ENCODE assay signal across 21 mouse cellular contexts in the genomic region with DNA sequence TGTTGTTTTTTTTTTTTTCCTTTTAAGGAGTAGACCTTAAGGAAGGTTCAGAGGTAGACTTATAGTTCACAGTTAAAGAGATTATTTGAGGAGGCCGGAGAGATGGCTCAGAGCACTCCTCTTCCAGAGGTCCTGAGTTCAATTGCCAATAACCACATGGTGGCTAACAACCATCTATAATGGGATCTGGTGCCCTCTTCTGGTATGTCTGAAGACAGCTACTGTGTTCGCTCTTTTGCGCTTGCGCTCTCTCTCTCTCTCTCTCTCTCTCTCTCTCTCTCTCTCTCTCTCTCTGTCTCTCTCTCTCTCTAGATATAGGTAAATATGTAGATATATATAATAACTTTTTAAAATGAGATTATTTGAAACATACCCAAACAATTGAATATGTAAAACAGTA. TPM values are rescaled to one million over a fixed set of nuclear protein-coding genes. Genes with fewer than 3 reads are reported as not detected.
A peak's percentile ranks its signal among the peaks of the same experiment; 100 is the strongest.
DNase-seq lines count a peak whose midpoint lies in the region; ATAC-seq and TF ChIP-seq lines count a peak whose summit lies in the region.
"Had no signal": no experiment of that assay in that cellular context is flagged by ENCODE, and none has a peak within 500 bp of the region (broad histone marks: within the 10 kb centered on the region; RNA-seq: fewer than 3 reads in every experiment).

No protein-coding gene starts in this region.

- H3K4me2 ChIP-seq in intestine, postnatal 0 days (replicated peaks; ENCODE audit: low read depth), result no peak overlapping the region
- no peak overlapping the region for H3K4me2 ChIP-seq in intestine, embryonic 15.5 days (replicated peaks)
- no peak overlapping the region for H3K4me2 ChIP-seq in lung, embryonic 14.5 days
- H3K4me2 ChIP-seq: embryonic facial prominence, embryonic 13.5 days; forebrain, embryonic 12.5 days; heart, embryonic 15.5 days; hindbrain, embryonic 14.5 days; kidney, embryonic 15.5 days; lung, embryonic 15.5 days had no signal

- H3K79me2 ChIP-seq in MEL (ENCODE audit: control insufficient read depth, insufficient read depth, low read length, poor library complexity), result no peaks in the 10 kb centered on the region

- H3K4me3 ChIP-seq in intestine, postnatal 0 days (ENCODE audit: low read depth, low read length), result no peak overlapping the region
- H3K4me3 ChIP-seq in intestine, embryonic 15.5 days (replicated peaks), result no peak overlapping the region
- H3K4me3 ChIP-seq in lung, embryonic 14.5 days (ENCODE audit: low read depth, low read length), result no peak overlapping the region
- no peak overlapping the region for H3K4me3 ChIP-seq in lung, adult 2 months (replicated peaks; ENCODE audit: extremely low read depth, low read depth, low read length)
- H3K4me3 ChIP-seq in MEL (ENCODE audit: control insufficient read depth in 1 of 2, insufficient read depth in 1 of 2, low read depth in 2 of 2, low read length in 2 of 2), result no peak overlapping the region
- H3K4me3 ChIP-seq: embryonic facial prominence, embryonic 13.5 days; erythroblast, embryonic 14.5 days; forebrain, embryonic 12.5 days; heart, embryonic 15.5 days; kidney, embryonic 15.5 days; limb, embryonic 10.5 days; lung, embryonic 15.5 days had no signal

- no peak for TF ChIP-seq EP300 in MEL (IDR thresholded peaks at IDR 0.05; ENCODE audit: low read depth in 1 of 2, low read length in 2 of 2)

- ATAC-seq in intestine, postnatal 0 days, result no peak
- no peak for ATAC-seq in intestine, embryonic 15.5 days
- ATAC-seq in lung, embryonic 14.5 days (ENCODE audit: insufficient read depth), result no peak

- H3K9ac ChIP-seq in intestine, postnatal 0 days (ENCODE audit: low read depth, low read length), result no peak overlapping the region
- H3K9ac ChIP-seq in intestine, embryonic 15.5 days, result no peak overlapping the region
- H3K9ac ChIP-seq in lung, embryonic 14.5 days, result no peak overlapping the region
- H3K9ac ChIP-seq in MEL (ENCODE audit: control insufficient read depth, low read depth, low read length, poor library complexity, severe bottlenecking), result no peak overlapping the region
- H3K9ac ChIP-seq: embryonic facial prominence, embryonic 13.5 days; forebrain, embryonic 12.5 days; heart, embryonic 15.5 days; hindbrain, embryonic 14.5 days; kidney, embryonic 15.5 days; lung, embryonic 15.5 days had no signal

- peak; percentile 38; the same call in 1 of the 2 replicates for TF ChIP-seq CTCF in intestine, postnatal 0 days (IDR thresholded peaks at IDR 0.05; ENCODE audit: low read depth)
- 0 out of 2 replicates have a peak, but pooled peaks have one; percentile 12 for TF ChIP-seq CTCF in lung, embryonic 14.5 days (IDR thresholded peaks at IDR 0.05; ENCODE audit: low read depth)
- no peak for TF ChIP-seq CTCF in lung, adult 2 months (IDR thresholded peaks at IDR 0.05; ENCODE audit: insufficient read depth, low read length)
- peak; percentile 19 to 58 (median 52); a peak in 5 of 6 replicates for TF ChIP-seq CTCF in MEL (IDR thresholded peaks at IDR 0.05 in 2 of 3, conservative IDR thresholded peaks at IDR 0.05 in 1 of 3; ENCODE audit: control insufficient read depth in 1 of 3, insufficient read depth in 1 of 3, low read depth in 2 of 3, low read length in 3 of 3, poor library complexity in 1 of 3, severe bottlenecking in 1 of 3)

- H3K9me3 ChIP-seq in intestine, postnatal 0 days (ENCODE audit: control insufficient read depth), result no peaks in the 10 kb centered on the region
- H3K9me3 ChIP-seq in intestine, embryonic 15.5 days, result no peaks in the 10 kb centered on the region
- no peaks in the 10 kb centered on the region for H3K9me3 ChIP-seq in lung, embryonic 14.5 days (ENCODE audit: low read depth, low read length)
- H3K9me3 ChIP-seq in MEL (replicated peaks; ENCODE audit: insufficient read depth, low read length), result no peaks in the 10 kb centered on the region
- H3K9me3 ChIP-seq: embryonic facial prominence, embryonic 13.5 days; forebrain, embryonic 12.5 days; heart, embryonic 15.5 days; kidney, embryonic 15.5 days; limb, embryonic 10.5 days; lung, embryonic 15.5 days had no signal

- 91% methylated on average over 4 of the region's 4 CpGs for WGBS in intestine, postnatal 0 days
- WGBS in intestine, embryonic 15.5 days, result 89% methylated on average over 4 of the region's 4 CpGs
- 91% methylated on average over 4 of the region's 4 CpGs for WGBS in lung, embryonic 14.5 days
- 79% methylated on average over 4 of the region's 4 CpGs for WGBS in lung, adult 2 months

- H3K4me1 ChIP-seq in intestine, postnatal 0 days (replicated peaks; ENCODE audit: control insufficient read depth, insufficient read depth, low read length), result no peaks in the 10 kb centered on the region
- no peaks in the 10 kb centered on the region for H3K4me1 ChIP-seq in intestine, embryonic 15.5 days (replicated peaks)
- no peaks in the 10 kb centered on the region for H3K4me1 ChIP-seq in lung, embryonic 14.5 days (ENCODE audit: insufficient read depth)
- H3K4me1 ChIP-seq in lung, adult 2 months (ENCODE audit: control insufficient read depth, insufficient read depth, low read length), result no peaks in the 10 kb centered on the region
- peaks cover 2 to 3% of the 10 kb centered on the region in 2 experiments; a peak in 2 of 4 replicates for H3K4me1 ChIP-seq in MEL (ENCODE audit: control insufficient read depth in 1 of 2, insufficient read depth in 2 of 2, low read length in 2 of 2)
- H3K4me1 ChIP-seq: embryonic facial prominence, embryonic 13.5 days; forebrain, embryonic 12.5 days; heart, embryonic 15.5 days; kidney, embryonic 15.5 days; limb, embryonic 10.5 days; lung, embryonic 15.5 days had no signal

- no peak overlapping the region for H3K27ac ChIP-seq in intestine, postnatal 0 days (ENCODE audit: low read depth, low read length)
- no peak overlapping the region for H3K27ac ChIP-seq in intestine, embryonic 15.5 days
- H3K27ac ChIP-seq in lung, embryonic 14.5 days (ENCODE audit: low read depth), result no peak overlapping the region
- H3K27ac ChIP-seq in MEL (ENCODE audit: control insufficient read depth, low read depth, low read length), result no peak overlapping the region
- H3K27ac ChIP-seq: embryonic facial prominence, embryonic 13.5 days; forebrain, embryonic 12.5 days; heart, embryonic 15.5 days; hindbrain, embryonic 14.5 days; kidney, embryonic 15.5 days; limb, embryonic 10.5 days; lung, embryonic 15.5 days; macrophage had no signal

- TF ChIP-seq RAD21 in MEL (IDR thresholded peaks at IDR 0.05; ENCODE audit: low read depth, low read length), result peak; percentile 53

- DNase-seq in lung, embryonic 14.5 days, result no peak
- DNase-seq in lung, adult 2 months, result no peak
- peak; percentile 38 for DNase-seq in MEL (ENCODE audit: low read depth, low spot score)
- no peak for DNase-seq in cerebellum, adult 9-10 months
- no peak for DNase-seq in urinary bladder, postnatal 36 days (ENCODE audit: low spot score in 2 of 2)
- DNase-seq: adrenal gland, postnatal 14 days; cerebellum, adult 2 months; heart, postnatal 4 days; liver; thymus, postnatal 14 days had no signal

- no peaks in the 10 kb centered on the region for H3K36me3 ChIP-seq in intestine, postnatal 0 days (ENCODE audit: control insufficient read depth, insufficient read depth)
- H3K36me3 ChIP-seq in intestine, embryonic 15.5 days, result no peaks in the 10 kb centered on the region
- H3K36me3 ChIP-seq in lung, embryonic 14.5 days (ENCODE audit: insufficient read depth), result no peaks in the 10 kb centered on the region
- peaks cover 0 to 7% of the 10 kb centered on the region in 2 experiments; a peak in 2 of 4 replicates for H3K36me3 ChIP-seq in MEL (ENCODE audit: control insufficient read depth in 1 of 2, insufficient read depth in 2 of 2, low read length in 2 of 2)
- H3K36me3 ChIP-seq: embryonic facial prominence, embryonic 13.5 days; forebrain, embryonic 12.5 days; heart, embryonic 15.5 days; kidney, embryonic 15.5 days; limb, embryonic 10.5 days; lung, embryonic 15.5 days had no signal

- no peaks in the 10 kb centered on the region for H3K27me3 ChIP-seq in intestine, postnatal 0 days (replicated peaks; ENCODE audit: control insufficient read depth, insufficient read depth, low read length)
- H3K27me3 ChIP-seq in intestine, embryonic 15.5 days (replicated peaks), result no peaks in the 10 kb centered on the region
- H3K27me3 ChIP-seq in lung, embryonic 14.5 days (ENCODE audit: insufficient read depth, low read length), result no peaks in the 10 kb centered on the region
- H3K27me3 ChIP-seq in MEL (ENCODE audit: control insufficient read depth in 1 of 2, insufficient read depth in 2 of 2, low read length in 2 of 2), result no peaks in the 10 kb centered on the region
- H3K27me3 ChIP-seq: embryonic facial prominence, embryonic 13.5 days; forebrain, embryonic 12.5 days; heart, embryonic 15.5 days; kidney, embryonic 15.5 days; lung, embryonic 15.5 days had no signal

- TF ChIP-seq POLR2A in lung, adult 2 months (IDR thresholded peaks at IDR 0.05; ENCODE audit: borderline replicate concordance, extremely low read depth, low read depth, low read length), result no peak
- no peak for TF ChIP-seq POLR2A in MEL (IDR thresholded peaks at IDR 0.05; ENCODE audit: control insufficient read depth in 1 of 2, insufficient read depth in 1 of 2, low read depth in 1 of 2, low read length in 2 of 2, poor library complexity in 1 of 2)

TF ChIP-seq in MEL, 35 proteins besides CTCF, POLR2A, EP300 and RAD21 (continues in another document):
- TF ChIP-seq MAFK (IDR thresholded peaks at IDR 0.05; ENCODE audit: borderline replicate concordance, low read depth, low read length) (no peak), ZMIZ1 (IDR thresholded peaks at IDR 0.05; ENCODE audit: low read depth, low read length) (no peak), ZC3H11A (IDR thresholded peaks at IDR 0.05; ENCODE audit: low read depth, low read length) (peak; percentile 41; the same call in 1 of the 2 replicates), MAX (IDR thresholded peaks at IDR 0.05; ENCODE audit: low read length) (no peak), UBTF (IDR thresholded peaks at IDR 0.05; ENCODE audit: borderline replicate concordance, insufficient read depth, low read depth, low read length) (no peak), NRF1 (IDR thresholded peaks at IDR 0.05; ENCODE audit: insufficient read depth, low read depth, low read length, poor library complexity, severe bottlenecking) (no peak), TAL1 (IDR thresholded peaks at IDR 0.05; ENCODE audit: low read length) (no peak), MYC (IDR thresholded peaks at IDR 0.05; ENCODE audit: low read depth, low read length) (peak; percentile 55; the same call in 1 of the 2 replicates), HCFC1 (IDR thresholded peaks at IDR 0.05; ENCODE audit: low read depth, low read length) (no peak), ZNF384 (IDR thresholded peaks at IDR 0.05; ENCODE audit: low read depth, low read length) (no peak), GABPA (IDR thresholded peaks at IDR 0.05; ENCODE audit: low read depth, low read length) (no peak)

RNA-seq across cellular contexts. Expression of a gene that starts 38.2 kb away (rescaled TPM):
- polyA plus RNA-seq in intestine, postnatal 0 days (2015; fragmentation: Nextera tagmentation; extraction: Ambion mirVana), result 0.21 and 0.25 TPM in 2 replicates
- 0.43 and 0.64 TPM in 2 replicates for polyA plus RNA-seq in intestine, embryonic 15.5 days (2015; fragmentation: Nextera tagmentation; extraction: Ambion mirVana)
- polyA plus RNA-seq in lung, embryonic 14.5 days (2014; fragmentation: Nextera tagmentation; extraction: Ambion mirVana), result 1.4 and 1.5 TPM in 2 replicates
- polyA plus RNA-seq in lung, adult 2 months (2012; rRNA removed), result 0.28 and 0.58 TPM in 2 replicates
- total RNA-seq in MEL (2012; rRNA removed), result not detected in 2 replicates
- not detected for polyA plus RNA-seq in MEL (2012; ENCODE audit: insufficient read depth in 1 of 2, insufficient read length in 2 of 2, low read depth in 1 of 2, low replicate concordance in 2 of 2, missing spikeins in 1 of 2)
- polyA plus RNA-seq: erythroblast, embryonic 14.5 days; macrophage had no signal
